Mouse (Mus musculus): ENCODE results near the gene Zfp784. TPM values are rescaled to one million over a fixed set of nuclear protein-coding genes. Genes with fewer than 3 reads are reported as not detected.
"Not testable (repeated sequence)": the region's sequence is repeated elsewhere in the genome, so short reads cannot be mapped to it uniquely, and the experiment has no call there.

Zfp784 gene
- total RNA-seq (2021) = 1 to 10 TPM; 3.4 to 4.1 TPM
- long read RNA-seq, experiment 1, partial matches to known transcripts = 0 of 4 reads
- long read RNA-seq, experiment 1, other reads (novel, unspliced or antisense) = 1 of 4 reads
- long read RNA-seq, experiment 2, partial matches to known transcripts = 0 of 1 reads
- long read RNA-seq, experiment 2, other reads (novel, unspliced or antisense) = 0 of 1 reads

DNA sequence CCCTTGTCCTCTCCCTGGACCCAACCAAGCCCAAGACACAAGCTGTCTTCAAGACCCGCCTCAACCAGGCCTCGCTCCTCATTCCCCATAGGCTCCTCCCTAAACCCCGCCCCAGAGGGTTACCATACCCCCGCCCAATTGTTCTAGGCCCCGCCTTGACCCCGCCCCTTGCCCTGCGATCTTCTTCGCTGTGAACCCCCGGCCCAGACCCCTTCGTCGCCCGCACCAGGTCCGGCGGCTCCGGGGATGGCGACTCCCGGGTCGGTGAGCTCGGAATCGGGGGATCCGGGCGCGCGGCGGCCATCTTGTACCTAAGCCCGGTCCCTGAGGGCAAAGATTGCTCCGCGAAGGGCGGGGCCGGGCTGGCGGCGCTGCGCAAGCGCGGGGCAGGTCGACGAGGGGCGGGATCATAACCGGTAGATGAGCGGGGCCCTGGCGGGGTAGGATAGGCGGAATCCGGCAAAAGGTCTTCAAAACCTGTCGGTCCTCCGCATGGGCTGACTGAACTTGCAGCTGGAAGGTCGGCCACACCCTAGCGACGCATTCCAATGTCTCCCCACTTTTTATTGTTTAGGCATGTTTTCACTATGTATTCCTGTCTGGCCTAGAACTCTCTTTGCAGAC, at the start of gene Zfp784:
Gene Zfp784 (minus strand): TSS at position 338 of the 624 bp plus-strand sequence.
- DNase-seq (ENCODE audit: low spot score in 2 of 2) = peak; percentile 91 to 92

GRCm38 (mm10) chr7:5087886-5088285, 49.6 kb upstream of the Zfp784 start:
- no peak for DNase-seq (ENCODE audit: low spot score in 2 of 2)

GRCm38 (mm10) chr7:5086921-5087440, 48.7 kb upstream of the Zfp784 start:
- DNase-seq (ENCODE audit: low spot score in 2 of 2) = no peak

GRCm38 (mm10) chr7:5085512-5085911, 47.3 kb upstream of the Zfp784 start:
- no peak for DNase-seq (ENCODE audit: low spot score in 2 of 2)

- DNase-seq (ENCODE audit: low spot score in 2 of 2) = no peak
Measured at GRCm38 (mm10) chr7:5083325-5084105, 45.3 kb upstream of the Zfp784 start.

GRCm38 (mm10) chr7:5081939-5082338, 43.7 kb upstream of the Zfp784 start:
- no peak for DNase-seq (ENCODE audit: low spot score in 2 of 2)

- no peak for DNase-seq (ENCODE audit: low spot score in 2 of 2)
Measured at GRCm38 (mm10) chr7:5081241-5081640, 43.0 kb upstream of the Zfp784 start.

DNA sequence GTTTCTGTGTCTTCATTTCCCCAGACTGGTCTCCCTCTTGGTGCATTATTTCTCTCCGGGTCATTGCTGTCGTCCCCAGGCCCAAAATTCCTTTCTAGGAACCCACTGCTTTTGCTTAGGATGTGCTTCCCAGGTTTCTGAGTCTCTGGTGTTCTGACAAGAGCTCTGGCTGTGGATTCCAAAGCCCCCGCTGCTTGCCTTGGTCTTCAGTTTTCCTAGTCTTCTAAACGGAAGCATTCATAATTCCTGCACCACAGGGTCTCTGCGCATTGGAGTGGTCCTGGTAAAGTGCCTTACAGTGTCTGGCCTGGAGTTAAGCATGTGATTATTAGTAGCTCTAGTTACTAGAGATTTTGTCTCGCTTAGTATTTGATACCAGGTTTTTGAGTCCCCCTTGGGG, 42.6 kb upstream of the Zfp784 start:
- DNase-seq (ENCODE audit: low spot score in 2 of 2) = no peak

GRCm38 (mm10) chr7:5080010-5080751, 41.9 kb upstream of the Zfp784 start, which contains the start of gene Epn1:
Epn1 (plus strand) TSS chr7:5080235.
- peak; percentile 94 to 95 for DNase-seq (ENCODE audit: low spot score in 2 of 2)

DNA sequence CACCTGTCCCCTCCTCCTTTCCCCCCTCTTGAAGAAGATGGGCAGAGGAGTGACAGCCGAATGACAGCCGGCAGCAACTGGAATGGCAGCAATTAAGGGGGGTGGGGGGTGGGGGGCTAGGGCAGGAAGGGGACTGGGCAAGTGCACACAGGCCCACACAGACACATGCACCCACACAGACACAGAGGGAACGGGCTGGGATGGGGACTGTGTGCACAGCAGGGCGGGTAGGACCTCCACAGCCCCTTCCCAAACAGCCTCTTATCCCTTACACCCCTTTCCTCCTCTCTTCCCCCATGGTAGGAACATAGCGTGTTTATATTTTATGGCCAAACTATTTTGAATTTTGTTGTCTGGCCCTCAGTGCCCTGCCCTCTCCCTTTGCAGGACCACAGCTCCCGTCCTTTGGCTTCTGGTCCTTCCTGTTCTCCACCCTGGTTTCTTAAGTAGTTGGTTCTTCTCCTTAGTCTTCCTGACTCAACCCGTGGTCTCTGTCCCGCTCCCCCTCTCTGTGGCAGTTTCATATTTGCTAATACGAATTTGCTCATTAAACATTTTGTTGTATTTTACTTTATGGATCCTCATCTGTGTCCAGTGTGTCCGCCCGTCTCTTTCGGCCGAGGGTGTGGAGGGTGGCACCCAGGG, 41.2 kb upstream of the Zfp784 start:
- DNase-seq (ENCODE audit: low spot score in 2 of 2) = not testable (repeated sequence)

GRCm38 (mm10) chr7:5076931-5077330, 38.7 kb upstream of the Zfp784 start:
- no peak for DNase-seq (ENCODE audit: low spot score in 2 of 2)

GRCm38 (mm10) chr7:5074984-5075383, 36.7 kb upstream of the Zfp784 start:
- no peak for DNase-seq (ENCODE audit: low spot score in 2 of 2)

DNA sequence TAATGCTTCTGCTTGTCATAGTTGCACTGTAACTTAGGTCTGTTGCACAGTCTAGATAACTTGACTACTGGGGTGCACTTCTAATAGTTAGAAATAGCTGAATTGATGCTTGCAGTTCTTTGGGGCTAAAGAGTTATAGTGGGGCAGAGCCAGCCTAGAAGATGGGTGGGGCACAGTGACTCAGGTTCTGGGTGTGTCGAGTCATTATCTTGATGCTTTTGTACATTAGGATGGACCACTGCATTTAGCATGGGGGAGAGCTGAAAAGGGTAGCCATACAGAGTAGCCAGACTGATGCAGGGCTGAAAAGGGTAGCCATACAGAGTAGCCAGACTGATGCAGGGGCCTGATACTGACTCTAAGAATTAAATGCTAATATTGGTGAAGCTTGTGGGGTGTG, 35.3 kb upstream of the Zfp784 start:
- no peak for DNase-seq (ENCODE audit: low spot score in 2 of 2)

DNA sequence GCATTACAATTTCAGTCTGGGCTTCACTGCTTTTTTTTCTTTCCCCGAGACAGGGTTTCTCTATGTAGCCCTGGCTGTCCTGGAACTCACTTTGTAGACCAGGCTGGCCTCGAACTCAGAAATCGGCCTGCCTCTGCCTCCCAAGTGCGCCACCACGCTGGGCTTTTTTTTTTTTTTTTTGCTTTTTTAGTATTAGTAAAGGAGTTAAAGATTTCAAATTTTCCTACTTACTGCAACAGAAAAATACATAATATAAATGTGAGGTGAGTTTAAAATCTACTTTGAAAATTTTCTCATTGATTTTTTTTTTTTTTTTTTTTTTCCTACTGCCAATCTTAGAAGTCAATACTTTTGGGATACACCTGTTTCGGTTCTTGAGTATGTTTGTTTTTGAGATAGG, 26.6 kb upstream of the Zfp784 start:
- DNase-seq (ENCODE audit: low spot score in 2 of 2) = no peak

GRCm38 (mm10) chr7:5062360-5063001, 24.2 kb upstream of the Zfp784 start:
- DNase-seq (ENCODE audit: low spot score in 2 of 2) = peak in 1 of 2 experiments; percentile 50

DNA sequence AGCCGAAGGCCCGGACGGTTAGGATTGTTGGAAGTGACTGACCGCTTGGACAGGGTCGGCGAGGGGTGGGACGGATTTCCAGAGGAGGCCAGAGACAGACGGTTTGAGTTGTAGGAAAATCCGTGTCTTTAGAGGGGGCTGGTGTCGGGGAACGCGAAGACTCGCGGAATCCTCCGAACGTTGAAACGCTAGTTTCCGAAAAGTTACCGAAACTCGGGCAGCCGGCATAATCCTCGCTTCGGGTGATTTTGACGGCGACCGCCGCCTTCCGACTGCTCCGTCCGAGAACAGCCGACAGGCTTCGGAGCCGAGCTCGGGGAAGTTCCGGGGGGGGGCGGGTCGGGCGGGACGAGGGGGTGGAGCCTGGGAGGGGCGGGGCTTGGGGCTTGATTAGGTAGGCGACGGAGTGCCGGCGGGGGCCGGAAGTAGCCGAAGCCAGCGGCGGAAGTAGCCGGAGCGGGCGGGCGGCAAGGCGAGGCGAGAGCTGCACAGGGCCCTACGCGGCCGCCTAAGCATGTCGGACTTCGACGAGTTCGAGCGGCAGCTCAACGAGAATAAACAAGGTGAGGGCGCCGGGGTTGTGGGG, 23.6 kb upstream of the Zfp784 start, which contains the start of gene U2af2:
Gene U2af2 (plus strand): TSS at position 370 of the 586 bp plus-strand sequence.
- DNase-seq (ENCODE audit: low spot score in 2 of 2) = peak; percentile 92 to 95

DNA sequence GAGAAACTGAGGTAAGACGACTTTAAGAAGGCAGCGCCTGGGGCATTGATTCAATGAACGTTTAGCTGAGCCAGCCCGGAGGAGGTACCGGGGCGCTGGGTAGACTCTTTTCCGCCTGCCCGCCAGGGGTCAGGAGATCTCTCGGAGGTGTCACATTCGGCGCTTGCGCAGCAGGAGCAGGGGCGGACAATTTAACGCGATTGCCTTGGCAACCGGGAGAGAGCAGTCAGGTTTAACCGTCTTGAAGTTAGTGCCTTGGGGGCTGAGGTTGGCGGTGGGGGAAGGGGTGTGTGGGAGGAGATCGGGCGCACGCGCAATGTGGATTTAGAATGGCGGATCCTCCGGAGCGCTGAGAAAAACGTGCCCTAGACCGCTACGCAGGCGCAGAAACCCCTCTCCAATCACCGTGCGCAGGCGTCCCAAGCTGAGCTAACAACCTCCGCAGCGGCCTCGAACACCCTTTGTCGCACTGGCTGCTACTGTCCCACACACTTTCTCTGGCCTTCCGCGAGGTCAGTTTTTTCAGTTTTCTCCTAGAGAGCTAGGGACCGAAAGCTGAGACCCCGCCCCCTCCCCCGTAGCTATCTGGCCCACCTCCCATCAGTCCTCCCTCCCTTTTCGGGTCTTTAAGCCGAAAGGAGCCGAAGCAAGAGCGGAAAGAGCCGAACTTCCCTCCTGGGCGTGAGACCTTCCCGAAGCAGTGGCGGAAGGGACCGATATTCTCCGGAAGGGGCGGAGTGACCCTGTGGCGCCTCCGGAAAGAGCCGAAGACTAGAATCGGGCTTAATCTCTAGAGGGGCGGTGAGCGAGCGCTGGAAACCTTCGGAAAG, 22.9 kb upstream of the Zfp784 start:
- peak; percentile 93 to 95 for DNase-seq (ENCODE audit: low spot score in 2 of 2)

DNA sequence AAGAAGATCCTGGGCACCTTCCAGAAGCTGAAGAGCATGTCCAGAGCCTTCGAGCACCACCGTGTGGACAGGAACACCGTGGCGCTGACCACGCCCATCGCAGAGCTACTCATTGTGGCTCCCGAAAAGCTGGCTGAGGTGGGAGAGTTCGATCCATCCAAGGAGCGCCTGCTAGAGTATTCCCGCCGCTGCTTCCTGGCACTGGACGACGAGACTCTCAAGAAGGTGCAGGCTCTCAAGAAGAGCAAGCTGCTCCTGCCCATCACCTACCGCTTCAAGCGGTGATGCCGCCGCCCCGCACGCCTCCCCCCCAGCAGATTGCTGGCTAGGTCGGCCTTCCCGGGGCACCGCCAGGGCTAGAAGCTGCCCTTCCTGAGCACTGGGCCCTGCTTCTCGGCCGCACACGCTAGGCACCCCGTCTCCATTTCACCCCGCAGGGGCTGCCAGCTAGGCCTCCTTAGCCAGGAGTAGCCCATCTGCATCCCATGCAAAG, 22.0 kb upstream of the Zfp784 start:
- DNase-seq (ENCODE audit: low spot score in 2 of 2) = peak; percentile 71

DNA sequence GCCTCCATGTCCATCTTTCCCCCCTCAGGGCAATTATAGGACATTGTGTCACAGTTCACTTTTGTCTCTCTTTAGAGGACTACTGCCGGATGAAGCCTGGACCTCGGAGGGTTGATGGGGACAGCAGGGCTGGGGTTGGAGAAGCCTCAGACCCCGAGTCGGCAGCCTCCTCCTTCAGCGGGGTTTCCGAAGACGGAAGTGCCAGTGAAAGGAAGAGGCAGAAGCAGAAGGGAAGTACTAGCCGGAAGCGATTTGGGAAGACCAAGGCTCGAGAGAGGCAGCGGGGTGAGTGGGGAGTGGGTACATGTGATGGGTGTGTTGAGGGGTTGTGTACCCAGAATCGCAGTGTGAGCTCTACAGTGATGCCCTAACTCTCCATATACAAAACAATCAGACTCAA, 21.2 kb upstream of the Zfp784 start:
- DNase-seq (ENCODE audit: low spot score in 2 of 2) = no peak

Measured in adrenal gland, adult 18-20 months (tissue).